11 mouse cellular contexts compared by ENCODE assay signal in genomic region chr12:69723376-69723775, GRCm38 (mm10). TPM values are rescaled to one million over a fixed set of nuclear protein-coding genes. Genes with fewer than 3 reads are reported as not detected.
DNase-seq lines count a peak whose midpoint lies in the region; ATAC-seq and TF ChIP-seq lines count a peak whose summit lies in the region.
"Had no signal": no experiment of that assay in that cellular context is flagged by ENCODE, and none has a peak within 500 bp of the region (broad histone marks: within the 10 kb centered on the region; RNA-seq: fewer than 3 reads in every experiment).

No protein-coding gene starts in this region.

- no peak for TF ChIP-seq POLR2A in ES-Bruce4 (IDR thresholded peaks at IDR 0.05; ENCODE audit: insufficient read depth, low read length)

- peaks cover 45% of the 10 kb centered on the region for H3K36me3 ChIP-seq in erythroblast, embryonic 14.5 days (ENCODE audit: control insufficient read depth)
- peaks cover 12% of the 10 kb centered on the region for H3K36me3 ChIP-seq in ES-Bruce4 (ENCODE audit: control insufficient read depth, insufficient read depth, low read length, poor library complexity, severe bottlenecking)
- H3K36me3 ChIP-seq in forebrain, postnatal 0 days (ENCODE audit: insufficient read depth): no peaks in the 10 kb centered on the region
- H3K36me3 ChIP-seq in liver, embryonic 13.5 days: peaks cover 34% of the 10 kb centered on the region

- peaks cover 3% of the 10 kb centered on the region; the same call in 1 of the 2 replicates for H3K27me3 ChIP-seq in erythroblast, embryonic 14.5 days (ENCODE audit: control insufficient read depth)
- H3K27me3 ChIP-seq in ES-Bruce4 (ENCODE audit: control insufficient read depth, insufficient read depth, low read length, poor library complexity, severe bottlenecking): no peaks in the 10 kb centered on the region
- H3K27me3 ChIP-seq in forebrain, postnatal 0 days (ENCODE audit: insufficient read depth, low read length): no peaks in the 10 kb centered on the region
- no peaks in the 10 kb centered on the region for H3K27me3 ChIP-seq in liver, embryonic 13.5 days

- H3K9me3 ChIP-seq in erythroblast, embryonic 14.5 days (ENCODE audit: control insufficient read depth, low read length): peaks cover 16% of the 10 kb centered on the region
- peaks cover 34% of the 10 kb centered on the region for H3K9me3 ChIP-seq in ES-Bruce4 (replicated peaks; ENCODE audit: control insufficient read depth, insufficient read depth, low read length, poor library complexity, severe bottlenecking)
- H3K9me3 ChIP-seq in forebrain, postnatal 0 days (ENCODE audit: low read length): no peaks in the 10 kb centered on the region
- H3K9me3 ChIP-seq in liver, embryonic 13.5 days (replicated peaks): peaks cover 14% of the 10 kb centered on the region

- 56% methylated on average over 2 of the region's 2 CpGs for WGBS in forebrain, postnatal 0 days
- 37% methylated on average over 2 of the region's 2 CpGs for WGBS in liver, embryonic 13.5 days (ENCODE audit: insufficient replicate concordance)

- H3K4me3 ChIP-seq in erythroblast, embryonic 14.5 days (replicated peaks): peak overlapping the region; percentile 86
- H3K4me3 ChIP-seq in ES-Bruce4 (ENCODE audit: low read depth, low read length): peak overlapping the region; percentile 89
- peak overlapping the region; percentile 60; the same call in 1 of the 2 replicates for H3K4me3 ChIP-seq in forebrain, postnatal 0 days (ENCODE audit: low read depth, low read length)
- H3K4me3 ChIP-seq in liver, embryonic 13.5 days (replicated peaks): peak overlapping the region; percentile 85

- H3K4me1 ChIP-seq in erythroblast, embryonic 14.5 days (ENCODE audit: control insufficient read depth): peaks cover 39% of the 10 kb centered on the region
- H3K4me1 ChIP-seq in ES-Bruce4 (ENCODE audit: control insufficient read depth, insufficient read depth, low read length): peaks cover 2% of the 10 kb centered on the region
- H3K4me1 ChIP-seq in forebrain, postnatal 0 days (ENCODE audit: insufficient read depth): peaks cover 14% of the 10 kb centered on the region
- H3K4me1 ChIP-seq in liver, embryonic 13.5 days (replicated peaks): peaks cover 35% of the 10 kb centered on the region

- no peak for ATAC-seq in erythroblast, adult 5-6 weeks (replicated peaks; ENCODE audit: low FRiP score, poor library complexity, severe bottlenecking)
- ATAC-seq in forebrain, postnatal 0 days: no peak
- no peak for ATAC-seq in liver, embryonic 13.5 days (ENCODE audit: low read depth)

- H3K9ac ChIP-seq in ES-Bruce4 (ENCODE audit: low read depth, poor library complexity, severe bottlenecking): no peak overlapping the region
- no peak overlapping the region for H3K9ac ChIP-seq in forebrain, postnatal 0 days
- H3K9ac ChIP-seq in liver, embryonic 13.5 days: peak overlapping the region; percentile 87

- no peak overlapping the region for H3K27ac ChIP-seq in ES-Bruce4 (ENCODE audit: insufficient read depth, low read length)
- no peak overlapping the region for H3K27ac ChIP-seq in forebrain, postnatal 0 days (ENCODE audit: low read depth, low read length)
- H3K27ac ChIP-seq in liver, embryonic 13.5 days: no peak overlapping the region; the same call in 1 of the 2 replicates

- no peak for TF ChIP-seq EP300 in ES-Bruce4 (IDR thresholded peaks at IDR 0.05; ENCODE audit: insufficient read depth, low read depth, low read length)

- no peak for DNase-seq in forebrain, postnatal 0 days
- DNase-seq in liver, embryonic 13.5 days: no peak
- no peak for DNase-seq in left cerebral cortex, postnatal 14 days (ENCODE audit: low spot score in 2 of 2)
- no peak for DNase-seq in spleen, postnatal 4 days (ENCODE audit: low spot score in 2 of 2)
- no peak for DNase-seq in frontal cortex, postnatal 10 days (ENCODE audit: low spot score in 2 of 2)
- DNase-seq: cerebellum, adult 8-10 months; lung, adult 18-20 months; thymus, adult 18-20 months had no signal

- H3K4me2 ChIP-seq in forebrain, postnatal 0 days (ENCODE audit: low read depth): peak overlapping the region; percentile 96
- H3K4me2 ChIP-seq in liver, embryonic 13.5 days: peak overlapping the region; percentile 98

- intact Hi-C loops in left cerebral cortex, postnatal 14 days (cut with DNase I): no loop called here

- TF ChIP-seq CTCF in ES-Bruce4 (IDR thresholded peaks at IDR 0.05; ENCODE audit: low read depth, low read length): no peak
- no peak for TF ChIP-seq CTCF in forebrain, postnatal 0 days (IDR thresholded peaks at IDR 0.05; ENCODE audit: low read depth)

RNA-seq across cellular contexts. Expression of gene L2hgdh, which starts 1.3 kb away (rescaled TPM):
- polyA plus RNA-seq in erythroblast, embryonic 14.5 days (2012): 0.04 and 0.05 TPM in 2 replicates
- 2.3 and 7.7 TPM in 2 replicates for total RNA-seq in erythroblast, adult 5-6 weeks (2015; ENCODE audit: low replicate concordance)
- 3.3 and 3.9 TPM in 2 replicates for total RNA-seq in erythroblast, adult 5-6 weeks (2017; ENCODE audit: low replicate concordance)
- polyA plus RNA-seq in ES-Bruce4 (2011; ENCODE audit: insufficient read depth, insufficient read length, low read depth, missing spikeins): 25.6 and 26.2 TPM in 2 replicates
- total RNA-seq in forebrain, postnatal 0 days (2014; rRNA removed): 12.3 and 13.3 TPM in 2 replicates
- polyA plus RNA-seq in forebrain, postnatal 0 days (2015; fragmentation: Nextera tagmentation; extraction: Ambion mirVana): 5.7 and 8.5 TPM in 2 replicates
- 15.5 and 18.6 TPM in 2 replicates for polyA plus RNA-seq in liver, embryonic 13.5 days (2015; fragmentation: Nextera tagmentation; extraction: Ambion mirVana)
- total RNA-seq in left cerebral cortex, postnatal 14 days (2021): 10 to 100 TPM; 13.3 to 14.3 TPM

RNA-seq across cellular contexts. Expression of gene Atp5s, which starts 1.4 kb away (rescaled TPM):
- 1.2 TPM in 2 replicates for polyA plus RNA-seq in erythroblast, embryonic 14.5 days (2012)
- total RNA-seq in erythroblast, adult 5-6 weeks (2015; ENCODE audit: low replicate concordance): 15.5 and 47.3 TPM in 2 replicates
- total RNA-seq in erythroblast, adult 5-6 weeks (2017; ENCODE audit: low replicate concordance): 11.7 and 15.2 TPM in 2 replicates
- 28.4 and 30.4 TPM in 2 replicates for polyA plus RNA-seq in ES-Bruce4 (2011; ENCODE audit: insufficient read depth, insufficient read length, low read depth, missing spikeins)
- 16.1 and 19.9 TPM in 2 replicates for total RNA-seq in forebrain, postnatal 0 days (2014; rRNA removed)
- 23.0 and 25.7 TPM in 2 replicates for polyA plus RNA-seq in forebrain, postnatal 0 days (2015; fragmentation: Nextera tagmentation; extraction: Ambion mirVana)
- 21.1 and 21.2 TPM in 2 replicates for polyA plus RNA-seq in liver, embryonic 13.5 days (2015; fragmentation: Nextera tagmentation; extraction: Ambion mirVana)
- 10 to 100 TPM; 25.4 to 34.8 TPM for total RNA-seq in left cerebral cortex, postnatal 14 days (2021)

RNA-seq across cellular contexts. Expression of gene Sos2, which starts 41.7 kb away (rescaled TPM):
- 0.56 and 0.90 TPM in 2 replicates for polyA plus RNA-seq in erythroblast, embryonic 14.5 days (2012)
- total RNA-seq in erythroblast, adult 5-6 weeks (2015; ENCODE audit: low replicate concordance): 20.7 and 31.3 TPM in 2 replicates
- total RNA-seq in erythroblast, adult 5-6 weeks (2017; ENCODE audit: low replicate concordance): 13.5 and 14.3 TPM in 2 replicates
- 21.2 and 21.6 TPM in 2 replicates for polyA plus RNA-seq in ES-Bruce4 (2011; ENCODE audit: insufficient read depth, insufficient read length, low read depth, missing spikeins)
- total RNA-seq in forebrain, postnatal 0 days (2014; rRNA removed): 29.8 and 30.4 TPM in 2 replicates
- 3.6 and 5.6 TPM in 2 replicates for polyA plus RNA-seq in forebrain, postnatal 0 days (2015; fragmentation: Nextera tagmentation; extraction: Ambion mirVana)
- 3.1 and 3.4 TPM in 2 replicates for polyA plus RNA-seq in liver, embryonic 13.5 days (2015; fragmentation: Nextera tagmentation; extraction: Ambion mirVana)
- total RNA-seq in left cerebral cortex, postnatal 14 days (2021): 10 to 100 TPM; 31.5 to 34.3 TPM

Comparison
In these comparisons a context has a peak if more than half of its experiments do, and no peak if none do; other contexts are left out.
1. RNA of gene Atp5s, which starts 1.4 kb away (polyA plus RNA-seq): 28.4 to 30.4 TPM in ES-Bruce4, 23.0 to 25.7 TPM in forebrain, postnatal 0 days and 21.1 to 21.2 TPM in liver, embryonic 13.5 days; 1.2 TPM in erythroblast, embryonic 14.5 days; every median in the first group is over 10 times any median in the second.
2. Peak in every context shown above with its lines, with median percentiles within 50 percentile points of each other: H3K4me3 ChIP-seq.